Mouse (Mus musculus) cerebellum, adult 9-11 months (tissue): ENCODE data around the gene Inafm2.
A peak's percentile ranks its signal among the peaks of the same experiment; 100 is the strongest.

Experiments used
- DNase-seq: peaks from one replicate; pipeline ENCODE4 v3.0.0; 2022

The Inafm2 gene

GRCm38 (mm10) chr2:118726873-118727272 is 18.7 kb upstream of the Inafm2 start:
- DNase-seq = no peak

- no peak for DNase-seq
Observed at GRCm38 (mm10) chr2:118727911-118728310, 17.6 kb upstream of the Inafm2 start.

GRCm38 (mm10) chr2:118728337-118728736 is 17.2 kb upstream of the Inafm2 start, which contains the start of gene Plcb2:
Plcb2 (minus strand) TSS chr2:118728438.
- DNase-seq = no peak

- DNase-seq = no peak
Observed at GRCm38 (mm10) chr2:118729194-118729593, 16.4 kb upstream of the Inafm2 start.

- DNase-seq = no peak
Observed at GRCm38 (mm10) chr2:118729816-118730621, 15.5 kb upstream of the Inafm2 start.

- DNase-seq = no peak
Observed at GRCm38 (mm10) chr2:118730622-118730915, 15.0 kb upstream of the Inafm2 start.

- DNase-seq = no peak
Observed at GRCm38 (mm10) chr2:118731981-118732380, 13.6 kb upstream of the Inafm2 start.

GRCm38 (mm10) chr2:118733341-118733740 is 12.2 kb upstream of the Inafm2 start:
- no peak for DNase-seq

- DNase-seq = no peak
Observed at GRCm38 (mm10) chr2:118740341-118740740, 5.2 kb upstream of the Inafm2 start.

GRCm38 (mm10) chr2:118741183-118741582 is 4.4 kb upstream of the Inafm2 start:
- DNase-seq = no peak

- peak; percentile 55 for DNase-seq
Observed at GRCm38 (mm10) chr2:118743261-118743943, 2.2 kb upstream of the Inafm2 start.

- DNase-seq = no peak
Observed at GRCm38 (mm10) chr2:118744621-118745020, 937 bp upstream of the Inafm2 start.

- peak; percentile 72 for DNase-seq
Observed at GRCm38 (mm10) chr2:118745915-118746901, 650 bp downstream of the Inafm2 start.

- no peak for DNase-seq
Observed at GRCm38 (mm10) chr2:118747301-118747960, 1.9 kb downstream of the Inafm2 start.

GRCm38 (mm10) chr2:118749341-118749884 is 3.9 kb downstream of the Inafm2 start:
- no peak for DNase-seq

GRCm38 (mm10) chr2:118750476-118750875 is 4.9 kb downstream of the Inafm2 start:
- no peak for DNase-seq

GRCm38 (mm10) chr2:118751896-118752791 is 6.6 kb downstream of the Inafm2 start:
- no peak for DNase-seq

- DNase-seq = no peak
Observed at GRCm38 (mm10) chr2:118752792-118753108, 7.2 kb downstream of the Inafm2 start.

- DNase-seq = no peak
Observed at GRCm38 (mm10) chr2:118754143-118754542, 8.6 kb downstream of the Inafm2 start.

GRCm38 (mm10) chr2:118755407-118755806 is 9.8 kb downstream of the Inafm2 start:
- no peak for DNase-seq

- peak; percentile 11 for DNase-seq
Observed at GRCm38 (mm10) chr2:118756103-118756502, 10.5 kb downstream of the Inafm2 start.
